Mouse (Mus musculus): ENCODE data around the gene Vsx2. TPM values are rescaled to one million over a fixed set of nuclear protein-coding genes. Genes with fewer than 3 reads are reported as not detected.

The Vsx2 gene
- total RNA-seq, 2 experiments from 2014 or later: not detected

GRCm38 (mm10) chr12:84640253-84640652, 70.7 kb downstream of the Vsx2 start:
- intact Hi-C loops (cut with DNase I): no loop called here

GRCm38 (mm10) chr12:84640654-84641053, 71.1 kb downstream of the Vsx2 start, which contains the start of gene Vrtn:
Gene Vrtn, plus strand, starts transcription at chr12:84641019.
- intact Hi-C loops (cut with DNase I): no loop called here
- DNase-seq: no peak

More at GRCm38 (mm10) chr12:84640253-84640652, 70.7 kb downstream of the Vsx2 start:
- DNase-seq: no peak

Other genes starting within 250 kb of the Vsx2 start
- gene Coq6, start 208.1 kb upstream of the Vsx2 start, total RNA-seq (2021): 10 to 100 TPM; 89.2 to 93.1 TPM
- 1 to 10 TPM; 5.7 to 6.1 TPM for gene Fam161b, start 207.9 kb upstream of the Vsx2 start, total RNA-seq (2021)
- 10 to 100 TPM; 50.0 to 58.4 TPM for gene Entpd5, start 160.7 kb upstream of the Vsx2 start, total RNA-seq (2021)
- gene Bbof1, start 160.7 kb upstream of the Vsx2 start, total RNA-seq (2021): 1 to 10 TPM; 1.9 TPM
- gene Rnf113a2, start 152.6 kb upstream of the Vsx2 start, total RNA-seq (2021): 10 to 100 TPM; 10.7 TPM
- gene Aldh6a1, start 118.8 kb upstream of the Vsx2 start, total RNA-seq (2021): 10 to 100 TPM; 59.7 to 66.2 TPM
- gene Lin52, start 118.3 kb upstream of the Vsx2 start, total RNA-seq (2021): 1 to 10 TPM; 8.0 to 9.1 TPM
- 1 to 10 TPM; 5.8 to 7.3 TPM for gene Abcd4, start 47.7 kb downstream of the Vsx2 start, total RNA-seq (2021)
- not detected for gene Vrtn, start 71.3 kb downstream of the Vsx2 start, total RNA-seq (2021)
- gene Syndig1l, start 129.1 kb downstream of the Vsx2 start, total RNA-seq (2021): not detected
- 10 to 100 TPM; 38.8 to 41.4 TPM for gene Npc2, start 203.4 kb downstream of the Vsx2 start, total RNA-seq (2021)
- 10 to 100 TPM; 71.1 to 76.2 TPM for gene Isca2, start 203.5 kb downstream of the Vsx2 start, total RNA-seq (2021)